Mouse (Mus musculus): Measurements from ENCODE around the gene Ostm1. TPM values are rescaled to one million over a fixed set of nuclear protein-coding genes. Genes with fewer than 3 reads are reported as not detected.

Gene Ostm1
- total and polyA plus RNA-seq, 2 experiments, result 7.0 to 13.3 TPM

- no peak overlapping the region for H3K27ac ChIP-seq (replicated peaks; ENCODE audit: insufficient read depth, low read depth, low read length)
- WGBS, result 15% methylated on average over 22 of the region's 22 CpGs
- no peak for TF ChIP-seq POLR2A (IDR thresholded peaks at IDR 0.05; ENCODE audit: extremely low read depth, insufficient read depth, low read length)
- no peaks in the 10 kb centered on the region for H3K36me3 ChIP-seq (ENCODE audit: control insufficient read depth, insufficient read depth, low read length)
- H3K4me1 ChIP-seq (ENCODE audit: control insufficient read depth, insufficient read depth, low read length), result no peaks in the 10 kb centered on the region
- no peak overlapping the region for H3K4me3 ChIP-seq (ENCODE audit: insufficient read depth, low read depth, low read length)
- H3K79me2 ChIP-seq (ENCODE audit: control insufficient read depth, insufficient read depth, low read length), result no peaks in the 10 kb centered on the region
- peaks cover 45% of the 10 kb centered on the region for H3K27me3 ChIP-seq (ENCODE audit: control insufficient read depth, insufficient read depth, low read length)
- no peak for DNase-seq (ENCODE audit: extremely low read depth, low read depth, low spot score)
- H3K9ac ChIP-seq (ENCODE audit: low read depth, low read length), result no peak overlapping the region
These were observed 2.1 kb downstream of the Ostm1 start for GRCm38 (mm10) chr10:42585596-42586305.

GRCm38 (mm10) chr10:42587961-42588750 lies 4.5 kb downstream of the Ostm1 start:
- no peaks in the 10 kb centered on the region; the same call in 1 of the 2 replicates for H3K4me1 ChIP-seq (ENCODE audit: control insufficient read depth, insufficient read depth, low read length)
- no peak overlapping the region for H3K27ac ChIP-seq (replicated peaks; ENCODE audit: insufficient read depth, low read depth, low read length)
- 7% methylated on average over 8 of the region's 8 CpGs for WGBS
- peaks cover 49% of the 10 kb centered on the region for H3K27me3 ChIP-seq (ENCODE audit: control insufficient read depth, insufficient read depth, low read length)
- H3K9ac ChIP-seq (ENCODE audit: low read depth, low read length), result no peak overlapping the region
- H3K79me2 ChIP-seq (ENCODE audit: control insufficient read depth, insufficient read depth, low read length), result no peaks in the 10 kb centered on the region
- no peaks in the 10 kb centered on the region for H3K36me3 ChIP-seq (ENCODE audit: control insufficient read depth, insufficient read depth, low read length)
- no peak overlapping the region for H3K4me3 ChIP-seq (ENCODE audit: insufficient read depth, low read depth, low read length)
- no peak for DNase-seq (ENCODE audit: extremely low read depth, low read depth, low spot score)
- TF ChIP-seq CTCF (IDR thresholded peaks at IDR 0.05; ENCODE audit: low read depth, low read length), result no peak
- TF ChIP-seq POLR2A (IDR thresholded peaks at IDR 0.05; ENCODE audit: extremely low read depth, insufficient read depth, low read length), result no peak

DNA sequence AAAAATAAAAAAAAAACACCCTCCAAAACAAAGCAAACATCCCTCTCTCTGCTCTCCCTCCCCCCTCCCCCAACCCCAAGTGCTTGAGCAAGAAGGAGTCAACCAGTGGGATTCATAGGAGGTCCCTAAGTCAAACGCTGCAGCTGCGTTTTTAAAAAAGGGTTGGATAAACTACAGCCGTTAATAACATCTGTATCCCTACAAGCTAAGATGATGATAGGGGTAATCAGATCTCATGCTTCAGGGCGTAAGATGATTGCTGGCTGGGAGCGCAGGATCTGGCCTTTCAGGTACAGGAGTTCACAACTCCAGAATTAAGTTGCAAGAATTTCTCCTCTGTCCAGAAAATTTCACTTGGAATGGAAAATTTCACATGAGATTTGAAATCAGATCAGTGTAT lies 5.9 kb downstream of the Ostm1 start:
- H3K36me3 ChIP-seq (ENCODE audit: control insufficient read depth, insufficient read depth, low read length), result no peaks in the 10 kb centered on the region
- DNase-seq (ENCODE audit: extremely low read depth, low read depth, low spot score), result no peak
- H3K27me3 ChIP-seq (ENCODE audit: control insufficient read depth, insufficient read depth, low read length), result peaks cover 41% of the 10 kb centered on the region
- H3K4me1 ChIP-seq (ENCODE audit: control insufficient read depth, insufficient read depth, low read length), result no peaks in the 10 kb centered on the region; the same call in 1 of the 2 replicates
- no peak overlapping the region for H3K4me3 ChIP-seq (ENCODE audit: insufficient read depth, low read depth, low read length)
- TF ChIP-seq CTCF (IDR thresholded peaks at IDR 0.05; ENCODE audit: low read depth, low read length) (no peak), POLR2A (IDR thresholded peaks at IDR 0.05; ENCODE audit: extremely low read depth, insufficient read depth, low read length) (no peak)
- H3K79me2 ChIP-seq (ENCODE audit: control insufficient read depth, insufficient read depth, low read length), result no peaks in the 10 kb centered on the region
- 14% methylated on average over 5 of the region's 5 CpGs for WGBS
- H3K27ac ChIP-seq (replicated peaks; ENCODE audit: insufficient read depth, low read depth, low read length), result no peak overlapping the region
- no peak overlapping the region for H3K9ac ChIP-seq (ENCODE audit: low read depth, low read length)

DNA sequence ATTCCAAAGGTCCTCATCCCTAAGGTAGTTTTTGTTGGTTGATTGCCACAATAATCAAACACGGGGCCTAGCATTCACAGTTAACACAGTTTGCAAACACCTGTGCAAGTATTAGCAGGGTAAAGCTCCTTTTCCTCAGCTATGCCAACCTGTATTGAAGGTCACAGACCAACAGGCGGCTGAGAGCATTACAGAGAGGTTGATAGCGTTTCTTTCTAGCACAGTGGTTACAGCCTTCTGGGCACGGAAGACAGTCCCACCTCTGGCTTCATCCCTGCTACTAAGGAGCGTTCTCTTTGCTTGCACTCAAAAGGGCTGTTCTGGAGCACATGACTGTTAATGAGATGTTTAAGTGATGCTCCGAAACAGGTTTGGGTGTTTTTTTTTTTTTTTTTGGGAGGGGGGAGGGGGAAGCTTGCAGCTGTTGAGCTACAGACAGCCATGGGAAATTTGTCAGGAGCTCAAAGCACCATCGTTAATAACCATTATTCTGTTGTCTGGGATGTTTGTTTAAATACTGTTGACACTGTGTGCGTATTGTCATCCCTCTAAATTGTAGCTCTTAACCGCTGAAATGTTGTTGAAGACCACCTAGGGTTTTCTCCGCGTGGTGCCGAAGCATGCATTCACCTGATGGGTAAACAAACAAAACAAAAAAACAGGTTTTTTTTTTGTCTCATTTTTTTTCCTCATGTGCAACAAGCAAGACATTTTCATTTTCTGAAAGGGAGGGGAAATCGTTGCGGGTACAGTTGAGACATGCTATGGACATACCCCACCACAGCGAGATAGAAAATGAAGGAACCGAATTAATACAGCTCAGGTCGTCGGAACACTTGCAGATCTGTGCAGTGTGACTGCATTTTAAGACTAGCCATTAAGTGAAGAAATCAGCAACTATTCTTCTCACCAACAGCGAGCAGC lies 6.9 kb downstream of the Ostm1 start:
- no peaks in the 10 kb centered on the region; the same call in 1 of the 2 replicates for H3K4me1 ChIP-seq (ENCODE audit: control insufficient read depth, insufficient read depth, low read length)
- peaks cover 38% of the 10 kb centered on the region for H3K27me3 ChIP-seq (ENCODE audit: control insufficient read depth, insufficient read depth, low read length)
- H3K4me3 ChIP-seq (ENCODE audit: insufficient read depth, low read depth, low read length), result no peak overlapping the region
- H3K79me2 ChIP-seq (ENCODE audit: control insufficient read depth, insufficient read depth, low read length), result no peaks in the 10 kb centered on the region
- WGBS, result 5% methylated on average over 19 of the region's 19 CpGs
- DNase-seq (ENCODE audit: extremely low read depth, low read depth, low spot score), result no peak
- H3K36me3 ChIP-seq (ENCODE audit: control insufficient read depth, insufficient read depth, low read length), result no peaks in the 10 kb centered on the region
- H3K9ac ChIP-seq (ENCODE audit: low read depth, low read length), result no peak overlapping the region
- TF ChIP-seq CTCF (IDR thresholded peaks at IDR 0.05; ENCODE audit: low read depth, low read length) (no peak), POLR2A (IDR thresholded peaks at IDR 0.05; ENCODE audit: extremely low read depth, insufficient read depth, low read length) (no peak)
- no peak overlapping the region for H3K27ac ChIP-seq (replicated peaks; ENCODE audit: insufficient read depth, low read depth, low read length)

DNA sequence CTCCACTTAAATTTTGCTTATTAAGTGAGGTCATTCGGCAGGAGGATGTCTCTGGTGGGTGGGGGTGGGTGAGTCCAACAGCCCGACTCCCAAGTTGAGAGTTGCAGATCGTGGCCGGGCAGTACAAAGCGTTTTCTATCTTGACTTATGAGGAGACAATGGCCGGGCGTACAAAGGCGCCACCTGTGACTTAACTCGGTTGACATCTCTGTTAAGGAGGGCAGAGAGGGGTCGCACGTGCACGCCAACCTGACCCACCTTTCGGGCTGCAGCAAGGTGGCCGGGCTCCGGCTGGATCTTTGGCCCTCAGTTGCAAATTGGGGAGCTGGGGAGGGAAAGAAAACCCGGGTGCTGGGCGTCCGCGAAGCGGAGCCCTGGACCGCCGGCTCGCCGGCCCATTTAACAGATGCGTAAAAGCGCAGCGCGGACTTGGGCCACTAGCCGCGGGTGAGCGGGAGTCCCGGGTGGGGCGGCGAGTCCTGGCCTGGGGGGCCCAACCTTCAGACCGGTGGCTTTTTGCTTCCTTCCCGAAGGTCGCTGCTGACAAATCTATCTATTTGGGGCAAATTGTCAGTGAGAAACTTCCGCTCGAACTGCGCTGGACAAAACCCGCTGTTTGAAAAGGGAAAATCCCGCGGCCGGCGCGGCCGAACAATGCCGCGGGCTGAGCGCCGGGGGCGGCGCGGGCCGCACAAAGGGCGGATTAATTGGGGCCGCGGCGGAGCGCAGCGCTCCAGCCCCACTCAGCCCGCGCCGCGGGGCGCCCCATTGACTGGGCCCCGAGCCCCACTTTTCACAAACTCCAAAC lies 7.8 kb downstream of the Ostm1 start:
- Histone ChIP-seq H3K4me3 (ENCODE audit: insufficient read depth, low read depth, low read length) (no peak overlapping the region), H3K27me3 (ENCODE audit: control insufficient read depth, insufficient read depth, low read length) (peaks cover 36% of the 10 kb centered on the region), H3K36me3 (ENCODE audit: control insufficient read depth, insufficient read depth, low read length) (no peaks in the 10 kb centered on the region), H3K27ac (replicated peaks; ENCODE audit: insufficient read depth, low read depth, low read length) (no peak overlapping the region), H3K79me2 (ENCODE audit: control insufficient read depth, insufficient read depth, low read length) (no peaks in the 10 kb centered on the region), H3K4me1 (ENCODE audit: control insufficient read depth, insufficient read depth, low read length) (no peaks in the 10 kb centered on the region; the same call in 1 of the 2 replicates), H3K9ac (ENCODE audit: low read depth, low read length) (no peak overlapping the region)
- TF ChIP-seq CTCF (IDR thresholded peaks at IDR 0.05; ENCODE audit: low read depth, low read length) (no peak), POLR2A (IDR thresholded peaks at IDR 0.05; ENCODE audit: extremely low read depth, insufficient read depth, low read length) (no peak)
- 3% methylated on average over 67 of the region's 67 CpGs for WGBS
- DNase-seq (ENCODE audit: extremely low read depth, low read depth, low spot score), result no peak

All from liver, adult 2 months (tissue).